Mouse (Mus musculus): ENCODE results near the gene Stip1. TPM values are rescaled to one million over a fixed set of nuclear protein-coding genes. Genes with fewer than 3 reads are reported as not detected.
A peak's percentile ranks its signal among the peaks of the same experiment; 100 is the strongest.

Stip1 gene
- total and polyA plus RNA-seq, 2 experiments from 2014 or later, result 94.6 to 98.3 TPM

DNA sequence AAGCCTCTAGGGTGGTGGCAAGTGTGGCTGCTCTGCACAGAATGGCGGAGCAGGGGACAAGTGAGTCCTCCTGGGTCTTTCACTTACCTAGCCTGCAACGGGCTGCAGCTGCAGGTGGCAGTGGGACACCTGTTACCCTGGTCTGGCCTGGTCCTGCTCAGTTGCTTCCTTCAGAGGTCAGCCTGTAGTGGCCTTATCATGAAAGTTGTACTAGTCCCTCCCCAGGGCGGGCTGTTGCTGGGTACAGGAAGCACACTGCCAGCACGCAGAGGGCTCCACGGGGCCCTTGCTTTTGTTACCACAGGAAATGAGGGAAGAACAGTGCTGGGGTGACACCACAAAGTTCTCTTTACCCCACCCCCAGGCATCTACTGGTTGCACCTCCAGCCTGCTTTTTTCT is 20.6 kb downstream of the Stip1 start, which contains the start of gene Fermt3:
Fermt3 (minus strand) TSS at position 279 of the 400 bp plus-strand sequence.
- DNase-seq (ENCODE audit: low spot score) (peak; percentile 14), ATAC-seq (ENCODE audit: insufficient read depth, low read depth) (peak; percentile 47)
- H3K36me3 ChIP-seq (replicated peaks; ENCODE audit: control insufficient read depth, insufficient read depth, low read length), result peaks cover 37% of the 10 kb centered on the region
- H3K27ac ChIP-seq (ENCODE audit: low read depth), result peak within 1 kb of the TSS; percentile 40
- H3K9me3 ChIP-seq (replicated peaks; ENCODE audit: control insufficient read depth, low read length), result no peaks in the 10 kb centered on the region
- H3K27me3 ChIP-seq (ENCODE audit: control insufficient read depth, insufficient read depth, low read length), result no peaks in the 10 kb centered on the region
- H3K9ac ChIP-seq (replicated peaks; ENCODE audit: low read depth, low read length), result 0 out of 2 replicates have a peak within 1 kb of the TSS, but pooled peaks have one; percentile 11
- H3K4me1 ChIP-seq (ENCODE audit: control insufficient read depth, insufficient read depth), result 0 out of 2 replicates have a peak, but pooled peaks cover 5% of the 10 kb centered on the region
- H3K4me3 ChIP-seq (ENCODE audit: low read depth, low read length), result peak within 1 kb of the TSS; percentile 17; the same call in 1 of the 2 replicates
- peak within 1 kb of the TSS; percentile 43 for H3K4me2 ChIP-seq (ENCODE audit: low read depth, low read length)
- WGBS, result 54% methylated on average over 5 of the region's 5 CpGs
- no peak for TF ChIP-seq EP300 (IDR thresholded peaks at IDR 0.05; ENCODE audit: low read depth)
- TF ChIP-seq CTCF (IDR thresholded peaks at IDR 0.05; ENCODE audit: low read depth), result no peak

DNA sequence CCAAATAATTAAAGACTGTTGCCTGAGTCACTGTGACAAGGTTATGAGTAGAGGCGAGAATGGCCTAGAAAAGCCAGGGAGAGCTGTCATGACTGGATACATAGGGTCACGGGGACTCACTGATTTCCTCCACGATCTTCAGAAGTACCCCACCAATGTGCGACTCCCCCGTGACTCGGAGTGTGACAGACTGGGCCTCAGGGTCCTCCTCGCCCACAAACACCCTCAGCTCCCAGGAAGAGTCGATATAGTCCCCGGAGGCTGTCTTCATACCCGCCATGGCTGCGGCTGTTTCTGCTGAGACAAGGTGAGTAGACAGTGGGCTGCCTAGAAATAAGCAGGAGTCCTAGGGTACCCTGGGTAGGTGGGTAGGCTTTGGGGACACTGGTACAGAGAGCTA is 21.2 kb downstream of the Stip1 start:
- Histone ChIP-seq H3K4me2 (ENCODE audit: low read depth, low read length) (peak overlapping the region; percentile 43), H3K9ac (replicated peaks; ENCODE audit: low read depth, low read length) (0 out of 2 replicates have a peak overlapping the region, but pooled peaks have one; percentile 5), H3K4me1 (ENCODE audit: control insufficient read depth, insufficient read depth) (0 out of 2 replicates have a peak, but pooled peaks cover 5% of the 10 kb centered on the region), H3K27me3 (ENCODE audit: control insufficient read depth, insufficient read depth, low read length) (no peaks in the 10 kb centered on the region), H3K27ac (ENCODE audit: low read depth) (peak overlapping the region; percentile 32), H3K4me3 (ENCODE audit: low read depth, low read length) (peak overlapping the region; percentile 17; the same call in 1 of the 2 replicates), H3K36me3 (replicated peaks; ENCODE audit: control insufficient read depth, insufficient read depth, low read length) (peaks cover 31% of the 10 kb centered on the region), H3K9me3 (replicated peaks; ENCODE audit: control insufficient read depth, low read length) (no peaks in the 10 kb centered on the region)
- 84% methylated on average over 11 of the region's 11 CpGs for WGBS
- ATAC-seq (ENCODE audit: insufficient read depth, low read depth) (no peak), DNase-seq (ENCODE audit: low spot score) (no peak)
- TF ChIP-seq EP300 (IDR thresholded peaks at IDR 0.05; ENCODE audit: low read depth) (no peak), CTCF (IDR thresholded peaks at IDR 0.05; ENCODE audit: low read depth) (no peak)

DNA sequence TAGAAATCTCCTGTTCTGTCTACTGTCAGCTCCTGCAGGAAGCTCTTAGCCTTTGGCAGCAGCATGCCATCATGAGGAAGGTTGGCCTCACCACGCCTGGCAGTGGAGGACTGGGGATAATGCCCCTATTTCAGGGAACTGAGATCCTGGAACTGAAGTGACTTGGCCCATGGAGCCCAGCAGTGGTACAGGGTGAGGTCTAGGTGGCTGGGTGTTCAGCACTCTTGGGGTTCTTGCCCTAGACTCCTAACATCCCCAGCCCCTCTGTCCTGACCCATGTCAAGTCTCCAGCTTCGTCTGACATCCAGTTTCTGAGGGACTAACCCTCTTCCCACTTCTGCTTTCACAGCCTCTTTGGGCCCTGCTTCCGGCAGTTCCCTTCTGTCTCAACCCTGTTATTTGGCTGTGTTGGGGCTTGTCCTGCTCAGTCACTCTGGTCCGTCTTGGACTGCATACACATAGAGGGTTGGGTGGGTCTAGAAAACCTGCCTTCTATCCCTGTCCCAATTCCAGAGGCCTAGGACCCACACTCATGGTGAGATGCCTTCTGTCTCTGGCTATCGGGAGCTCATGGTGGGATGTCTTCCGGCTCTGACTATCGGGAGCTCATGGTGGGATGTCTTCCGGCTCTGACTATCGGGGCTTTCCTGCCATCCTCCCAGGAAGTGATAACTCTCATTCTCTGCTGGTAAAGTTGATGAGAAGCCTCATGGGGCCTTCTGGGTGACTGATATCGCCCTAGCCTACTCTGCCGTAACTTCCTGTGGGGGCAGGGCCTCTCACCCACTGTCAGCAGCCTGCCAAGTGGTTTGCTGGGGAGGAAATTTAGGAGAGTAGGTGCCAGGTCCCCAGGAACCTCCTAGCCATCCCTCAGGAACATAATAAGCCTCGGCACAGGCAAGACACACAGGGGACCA is 22.0 kb downstream of the Stip1 start:
- H3K4me2 ChIP-seq (ENCODE audit: low read depth, low read length), result peak overlapping the region; percentile 43; the same call in 1 of the 2 replicates
- H3K27ac ChIP-seq (ENCODE audit: low read depth), result peak overlapping the region; percentile 32
- ATAC-seq (ENCODE audit: insufficient read depth, low read depth), result no peak
- 0 out of 2 replicates have a peak, but pooled peaks cover 5% of the 10 kb centered on the region for H3K4me1 ChIP-seq (ENCODE audit: control insufficient read depth, insufficient read depth)
- peaks cover 24% of the 10 kb centered on the region for H3K36me3 ChIP-seq (replicated peaks; ENCODE audit: control insufficient read depth, insufficient read depth, low read length)
- peak overlapping the region; percentile 17; the same call in 1 of the 2 replicates for H3K4me3 ChIP-seq (ENCODE audit: low read depth, low read length)
- 62% methylated on average over 12 of the region's 12 CpGs for WGBS
- no peaks in the 10 kb centered on the region for H3K9me3 ChIP-seq (replicated peaks; ENCODE audit: control insufficient read depth, low read length)
- 0 out of 2 replicates have a peak overlapping the region, but pooled peaks have one; percentile 5 for H3K9ac ChIP-seq (replicated peaks; ENCODE audit: low read depth, low read length)
- no peaks in the 10 kb centered on the region for H3K27me3 ChIP-seq (ENCODE audit: control insufficient read depth, insufficient read depth, low read length)
- TF ChIP-seq EP300 (IDR thresholded peaks at IDR 0.05; ENCODE audit: low read depth) (no peak), CTCF (IDR thresholded peaks at IDR 0.05; ENCODE audit: low read depth) (no peak)
- no peak for DNase-seq (ENCODE audit: low spot score)

DNA sequence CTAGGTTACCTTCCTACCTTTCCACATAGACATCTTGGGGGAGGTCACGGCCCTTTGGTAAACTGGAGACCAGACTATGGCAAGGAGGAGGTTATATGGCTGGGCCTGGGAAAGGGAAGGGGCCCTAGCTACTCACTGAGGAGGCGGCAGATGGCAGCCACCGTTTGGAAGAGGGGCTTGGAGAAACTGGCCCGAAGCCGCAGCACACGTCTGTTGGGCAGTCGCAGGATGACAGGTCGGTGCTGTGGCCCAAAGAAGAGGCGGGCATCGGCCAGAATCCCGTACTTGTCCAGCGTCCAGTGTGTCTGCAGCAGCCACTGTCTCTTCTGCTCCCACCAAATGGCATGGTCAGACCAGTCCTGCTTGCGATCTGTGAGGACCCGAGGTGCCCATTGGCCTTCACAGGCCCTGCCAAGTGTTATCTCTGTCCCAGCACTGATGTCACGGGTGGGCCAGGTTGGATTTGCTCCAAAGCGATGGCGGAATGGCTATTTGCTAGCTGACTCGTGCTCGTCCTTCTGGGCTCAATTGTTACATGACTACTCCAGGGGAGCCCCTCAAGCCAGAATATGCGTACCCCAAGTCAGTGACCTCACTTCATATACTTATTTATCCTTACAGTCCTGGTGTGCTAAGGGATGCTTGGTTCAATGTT is 25.2 kb downstream of the Stip1 start:
- H3K27me3 ChIP-seq (ENCODE audit: control insufficient read depth, insufficient read depth, low read length), result no peaks in the 10 kb centered on the region
- no peak for DNase-seq (ENCODE audit: low spot score)
- no peak overlapping the region for H3K4me3 ChIP-seq (ENCODE audit: low read depth, low read length)
- no peaks in the 10 kb centered on the region for H3K9me3 ChIP-seq (replicated peaks; ENCODE audit: control insufficient read depth, low read length)
- H3K36me3 ChIP-seq (replicated peaks; ENCODE audit: control insufficient read depth, insufficient read depth, low read length), result no peaks in the 10 kb centered on the region
- H3K4me1 ChIP-seq (ENCODE audit: control insufficient read depth, insufficient read depth), result 0 out of 2 replicates have a peak, but pooled peaks cover 5% of the 10 kb centered on the region
- H3K9ac ChIP-seq (replicated peaks; ENCODE audit: low read depth, low read length), result no peak overlapping the region
- TF ChIP-seq EP300 (IDR thresholded peaks at IDR 0.05; ENCODE audit: low read depth), result no peak
- no peak for TF ChIP-seq CTCF (IDR thresholded peaks at IDR 0.05; ENCODE audit: low read depth)
- ATAC-seq (ENCODE audit: insufficient read depth, low read depth), result no peak
- WGBS, result 80% methylated on average over 19 of the region's 20 CpGs
- no peak overlapping the region for H3K4me2 ChIP-seq (ENCODE audit: low read depth, low read length)
- no peak overlapping the region for H3K27ac ChIP-seq (ENCODE audit: low read depth)

GRCm38 (mm10) chr19:7013984-7014383 is 25.8 kb downstream of the Stip1 start:
- 90% methylated on average over 9 of the region's 9 CpGs for WGBS
- no peak for TF ChIP-seq CTCF (IDR thresholded peaks at IDR 0.05; ENCODE audit: low read depth)
- TF ChIP-seq EP300 (IDR thresholded peaks at IDR 0.05; ENCODE audit: low read depth), result no peak
- DNase-seq (ENCODE audit: low spot score), result no peak
- H3K9ac ChIP-seq (replicated peaks; ENCODE audit: low read depth, low read length), result no peak overlapping the region
- H3K4me2 ChIP-seq (ENCODE audit: low read depth, low read length), result no peak overlapping the region
- ATAC-seq (ENCODE audit: insufficient read depth, low read depth), result no peak
- H3K27me3 ChIP-seq (ENCODE audit: control insufficient read depth, insufficient read depth, low read length), result no peaks in the 10 kb centered on the region
- no peak overlapping the region for H3K4me3 ChIP-seq (ENCODE audit: low read depth, low read length)
- H3K9me3 ChIP-seq (replicated peaks; ENCODE audit: control insufficient read depth, low read length), result no peaks in the 10 kb centered on the region
- 0 out of 2 replicates have a peak, but pooled peaks cover 2% of the 10 kb centered on the region for H3K4me1 ChIP-seq (ENCODE audit: control insufficient read depth, insufficient read depth)
- no peak overlapping the region for H3K27ac ChIP-seq (ENCODE audit: low read depth)
- no peaks in the 10 kb centered on the region for H3K36me3 ChIP-seq (replicated peaks; ENCODE audit: control insufficient read depth, insufficient read depth, low read length)
